Mouse (Mus musculus) cerebellum, adult 2 months (tissue): ENCODE results near the gene Frmd8.

Experiments used
- CTCF ChIP-seq: fragments of 200-500 bp; IDR thresholded peaks from 2 replicates; pipeline ENCODE4 v1.5.1; 2011; ENCODE audit warnings: low read depth, mild to moderate bottlenecking, control low read depth, low read length, moderate library complexity, borderline replicate concordance; ENCODE audit not compliant: insufficient read depth
- POLR2A ChIP-seq: fragments of 200-500 bp; IDR thresholded peaks from 2 replicates; pipeline ENCODE4 v1.6.1; 2011; ENCODE audit warnings: low read length, control low read depth, borderline replicate concordance; ENCODE audit not compliant: insufficient read depth

GRCm38 (mm10) chr19:5851481-5851971 is 23.5 kb downstream of the Frmd8 start:
- TF ChIP-seq POLR2A (no peak), CTCF (no peak)
